Mouse (Mus musculus): ENCODE results near the gene Dot1l.
"Not testable (repeated sequence)": the region's sequence is repeated elsewhere in the genome, so short reads cannot be mapped to it uniquely, and the experiment has no call there.

Dot1l gene

GRCm38 (mm10) chr10:80808985-80809632 is 54.1 kb downstream of the Dot1l start:
- no peak for DNase-seq (ENCODE audit: extremely low spot score)

DNA sequence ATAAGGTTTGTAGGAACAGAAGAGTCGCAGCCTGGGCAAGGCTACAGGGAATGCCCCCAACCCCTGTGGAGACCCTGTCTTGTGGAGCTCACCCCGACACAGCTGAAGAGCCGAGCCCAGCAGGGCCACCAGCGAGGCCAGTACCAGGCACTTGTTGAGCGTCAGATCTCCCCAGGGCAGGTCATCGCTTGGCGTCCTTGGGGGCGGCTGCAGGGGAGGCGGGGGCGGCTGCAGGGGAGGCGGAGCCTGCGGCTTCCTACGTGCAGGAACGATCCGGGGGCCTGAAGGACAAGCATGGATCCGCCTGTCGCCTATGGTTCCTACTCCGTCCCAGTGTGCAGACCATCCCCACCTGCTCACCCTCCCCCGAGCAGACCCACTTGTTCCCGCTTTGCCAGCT is 55.1 kb downstream of the Dot1l start:
- DNase-seq (ENCODE audit: extremely low spot score), result peak; percentile 41

GRCm38 (mm10) chr10:80812391-80813041 is 57.5 kb downstream of the Dot1l start:
- DNase-seq (ENCODE audit: extremely low spot score), result no peak

GRCm38 (mm10) chr10:80813366-80813765 is 58.4 kb downstream of the Dot1l start, which contains the start of gene Jsrp1:
Jsrp1 (minus strand) TSS chr10:80813498.
- DNase-seq (ENCODE audit: extremely low spot score), result no peak

DNA sequence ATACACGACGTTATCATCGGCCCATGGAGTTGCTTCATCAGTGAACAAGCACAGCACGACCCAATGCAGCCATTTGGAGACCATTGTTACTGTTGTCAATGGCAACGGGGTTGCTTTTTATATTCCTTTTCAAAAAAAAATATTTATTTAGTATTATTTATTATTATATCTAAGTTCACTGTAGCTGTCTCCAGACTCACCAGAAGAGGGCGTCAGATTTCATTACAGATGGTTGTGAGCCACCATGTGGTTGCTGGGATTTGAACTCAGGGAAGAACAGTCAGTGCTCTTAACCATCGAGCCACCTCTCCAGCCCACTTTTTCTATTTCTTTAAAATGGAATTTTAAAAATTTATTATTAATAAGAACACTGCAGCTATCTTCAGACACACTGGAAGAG is 59.8 kb downstream of the Dot1l start:
- no peak for DNase-seq (ENCODE audit: extremely low spot score)

DNA sequence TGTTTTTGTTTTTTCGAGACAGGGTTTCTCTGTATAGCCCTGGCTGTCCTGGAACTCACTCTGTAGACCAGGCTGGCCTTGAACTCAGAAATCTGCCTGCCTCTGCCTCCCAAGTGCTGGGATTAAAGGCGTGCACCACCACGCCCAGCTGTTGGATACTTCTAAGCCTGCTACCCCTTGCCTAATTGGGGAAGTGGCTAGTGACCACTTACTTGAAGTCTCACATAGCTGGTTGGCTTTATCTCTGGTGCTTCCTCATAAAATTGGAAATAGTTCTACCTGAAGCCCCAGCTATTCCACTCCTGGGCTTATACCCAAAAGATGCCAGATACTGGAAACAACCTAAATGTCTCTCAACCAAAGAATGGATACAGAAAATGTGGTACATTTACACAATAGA is 61.3 kb downstream of the Dot1l start:
- not testable (repeated sequence) for DNase-seq (ENCODE audit: extremely low spot score)

DNA sequence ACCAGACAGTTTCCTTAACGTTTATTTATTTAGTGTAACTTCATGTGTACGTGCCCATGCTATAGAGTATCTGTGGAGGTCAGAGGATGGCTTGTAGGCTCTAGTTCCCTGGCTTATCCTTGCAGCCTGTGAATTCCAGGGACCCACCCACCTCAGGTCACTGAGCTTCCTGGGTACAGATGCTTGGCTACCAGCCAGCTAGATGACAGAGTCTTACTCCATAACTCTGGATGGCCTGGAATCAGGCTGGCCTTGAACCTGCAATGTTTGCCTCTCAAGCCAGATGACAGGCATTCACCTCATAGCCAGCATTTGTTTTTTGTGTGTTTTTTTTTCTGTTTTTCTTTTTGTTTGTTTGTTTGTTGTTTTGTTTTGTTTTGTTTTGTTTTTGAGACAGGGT is 62.2 kb downstream of the Dot1l start:
- DNase-seq (ENCODE audit: extremely low spot score), result no peak

DNA sequence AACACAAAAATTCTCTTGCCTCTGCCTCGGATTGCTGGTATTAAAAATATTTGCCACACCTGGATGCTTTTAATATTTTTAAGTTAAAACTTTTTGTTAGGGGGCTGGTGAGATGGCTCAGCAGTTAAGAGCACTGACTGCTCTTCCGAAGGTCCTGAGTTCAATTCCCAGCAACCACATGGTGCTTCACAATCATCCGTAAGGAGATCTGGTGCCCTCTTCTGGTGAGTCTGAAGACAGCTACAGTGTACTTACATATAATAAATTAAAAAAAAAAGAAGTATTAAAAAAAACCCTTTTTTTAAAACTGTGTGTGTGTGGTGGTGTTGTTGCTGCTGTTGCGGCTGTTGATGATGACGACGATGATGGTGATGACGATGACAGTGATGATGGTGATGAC is 62.9 kb downstream of the Dot1l start:
- DNase-seq (ENCODE audit: extremely low spot score), result not testable (repeated sequence)

DNA sequence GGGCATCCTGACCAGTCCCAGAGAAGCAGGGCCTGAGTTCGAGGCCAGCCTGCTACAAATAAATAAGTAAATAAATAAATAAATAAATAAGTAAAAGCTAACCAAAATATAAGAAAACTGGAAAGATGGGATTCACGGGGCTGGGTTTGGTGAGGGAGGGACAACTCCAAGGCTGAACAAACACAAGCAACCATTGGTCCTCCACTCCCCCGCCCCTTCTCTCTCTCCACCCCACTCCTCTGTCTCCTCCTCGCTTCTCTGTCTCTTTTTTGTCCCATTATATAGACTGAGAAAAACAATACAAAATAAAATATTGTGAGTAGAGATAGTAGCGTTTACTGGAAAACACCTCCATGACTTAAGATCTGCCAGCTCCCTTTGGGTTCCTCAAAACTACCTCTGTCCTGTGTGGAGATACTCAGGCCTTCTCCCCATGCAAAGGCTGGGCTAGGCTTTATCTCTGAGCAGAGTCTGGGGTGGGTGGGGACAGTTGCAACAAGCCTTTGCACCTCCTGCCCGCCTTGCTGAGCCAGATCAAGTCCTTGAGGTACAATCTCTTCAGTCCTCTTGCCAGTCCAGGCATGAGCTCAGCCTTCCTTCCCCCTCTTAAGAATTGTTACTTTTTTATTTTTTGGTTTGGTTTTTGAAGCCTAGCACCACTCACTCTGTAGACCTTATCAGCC is 63.7 kb downstream of the Dot1l start:
- DNase-seq (ENCODE audit: extremely low spot score), result no peak

GRCm38 (mm10) chr10:80819406-80819805 is 64.4 kb downstream of the Dot1l start:
- DNase-seq (ENCODE audit: extremely low spot score), result no peak

DNA sequence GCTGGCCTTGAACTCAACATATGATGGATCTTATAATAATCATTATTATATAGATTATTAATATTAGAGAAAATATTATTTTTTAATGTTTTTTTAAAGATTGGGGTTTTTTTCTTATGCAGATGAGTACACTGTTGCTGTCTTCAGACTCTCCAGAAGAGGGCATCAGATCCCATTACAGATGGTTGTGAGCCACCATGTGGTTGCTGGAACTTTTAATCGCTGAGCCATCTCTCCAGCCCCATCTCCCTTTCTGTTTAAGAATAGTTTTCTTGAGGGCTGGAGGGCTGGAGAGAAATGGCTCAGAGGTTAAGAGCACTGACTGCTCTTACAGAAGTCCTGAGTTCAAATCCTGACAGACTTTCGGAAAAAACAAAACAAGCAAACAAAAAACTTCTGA is 67.0 kb downstream of the Dot1l start:
- DNase-seq (ENCODE audit: extremely low spot score), result no peak

- no peak for DNase-seq (ENCODE audit: extremely low spot score)
Measured at GRCm38 (mm10) chr10:80822528-80822927, 67.5 kb downstream of the Dot1l start.

- no peak for DNase-seq (ENCODE audit: extremely low spot score)
Measured at GRCm38 (mm10) chr10:80823316-80823715, 68.3 kb downstream of the Dot1l start.

DNA sequence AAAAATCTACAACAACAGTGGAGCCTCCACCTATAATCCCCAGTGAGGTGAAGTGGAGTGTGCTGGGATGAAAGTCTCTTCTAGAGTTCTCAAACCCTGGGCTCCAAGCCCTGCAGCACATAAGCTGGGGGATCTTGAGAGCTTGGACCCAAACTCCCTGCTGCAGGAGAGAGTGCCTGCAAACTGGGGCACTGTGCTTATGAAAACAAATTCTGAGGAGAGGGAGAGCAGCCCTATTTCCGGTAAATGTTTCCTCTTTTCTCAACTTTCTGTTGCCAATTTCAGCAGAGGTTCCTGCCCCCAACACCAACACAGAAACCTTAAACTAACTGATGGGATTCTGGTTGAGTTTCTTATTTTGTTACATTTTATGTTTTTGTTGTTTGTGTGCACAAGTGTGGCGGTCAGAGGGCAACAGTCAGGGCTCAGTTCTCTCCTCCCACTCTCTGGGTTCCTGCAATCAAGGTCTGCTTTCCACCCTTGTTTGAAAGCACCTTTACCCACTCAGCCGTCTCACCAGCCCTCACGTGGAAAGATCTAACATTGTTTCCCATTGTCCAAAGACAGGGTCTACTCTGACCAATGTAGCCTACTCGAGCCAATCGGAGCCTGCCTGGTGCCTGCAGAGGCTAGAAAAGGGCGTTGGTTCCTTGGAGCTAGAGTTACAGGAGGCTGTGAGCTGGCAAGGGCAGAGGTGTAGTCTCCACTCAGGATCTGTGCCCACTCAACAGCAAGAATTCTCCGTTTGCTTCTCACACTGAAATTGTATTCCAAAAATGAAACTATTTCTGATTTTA is 69.0 kb downstream of the Dot1l start:
- no peak for DNase-seq (ENCODE audit: extremely low spot score)

GRCm38 (mm10) chr10:80824827-80825226 is 69.8 kb downstream of the Dot1l start:
- no peak for DNase-seq (ENCODE audit: extremely low spot score)

GRCm38 (mm10) chr10:80826151-80827062 is 71.4 kb downstream of the Dot1l start, which contains the start of gene Oaz1:
Oaz1 (plus strand) TSS chr10:80826656.
- peak; percentile 97 for DNase-seq (ENCODE audit: extremely low spot score)

- no peak for DNase-seq (ENCODE audit: extremely low spot score)
Measured at GRCm38 (mm10) chr10:80827063-80827869, 72.3 kb downstream of the Dot1l start.

DNA sequence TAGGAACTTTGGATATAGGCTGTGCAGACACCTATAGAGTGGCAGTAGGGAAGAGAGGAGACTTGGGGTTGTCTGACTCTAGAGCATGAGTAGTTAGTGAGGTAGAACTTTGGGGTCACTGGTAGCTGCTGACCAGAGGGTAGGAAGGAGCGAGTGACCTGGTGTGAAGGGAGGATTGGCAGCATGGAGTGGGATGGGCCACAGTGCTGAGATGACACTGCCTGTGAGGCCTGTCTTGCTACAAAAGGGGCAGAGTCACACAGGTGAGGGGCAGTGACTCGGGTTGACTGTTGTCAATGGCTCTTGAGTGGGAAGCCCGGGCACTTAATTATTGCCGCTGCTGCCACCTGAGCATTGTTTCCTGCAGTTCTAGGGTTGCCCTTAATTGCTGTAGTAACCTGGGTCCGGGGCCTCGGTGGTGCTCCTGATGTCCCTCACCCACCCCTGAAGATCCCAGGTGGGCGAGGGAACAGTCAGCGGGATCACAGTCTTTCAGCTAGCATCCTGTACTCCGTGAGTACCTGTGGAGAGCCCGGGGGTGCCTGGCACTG is 72.9 kb downstream of the Dot1l start:
- DNase-seq (ENCODE audit: extremely low spot score), result no peak

GRCm38 (mm10) chr10:80828587-80828986 is 73.6 kb downstream of the Dot1l start:
- DNase-seq (ENCODE audit: extremely low spot score), result not testable (repeated sequence)
